Mouse (Mus musculus): ENCODE results near the gene Nectin3. TPM values are rescaled to one million over a fixed set of nuclear protein-coding genes. Genes with fewer than 3 reads are reported as not detected.
A peak's percentile ranks its signal among the peaks of the same experiment; 100 is the strongest.

Nectin3 gene
- polyA plus RNA-seq (2012; ENCODE audit: insufficient read depth, insufficient read length, low replicate concordance, missing spikeins), result not detected in 2 replicates

- H3K4me3 ChIP-seq (ENCODE audit: insufficient read depth, low read depth, low read length), result peak within 1 kb of the TSS; percentile 79
- H3K4me1 ChIP-seq (ENCODE audit: control insufficient read depth, insufficient read depth, low read length), result peaks cover 3% of the 10 kb centered on the region; the same call in 1 of the 2 replicates
- no peak for TF ChIP-seq CTCF (IDR thresholded peaks at IDR 0.05; ENCODE audit: insufficient read depth, low read depth, low read length)
- WGBS, result 8% methylated on average over 4 of the region's 4 CpGs
- H3K27ac ChIP-seq (ENCODE audit: insufficient read depth, low read depth, low read length), result peak within 1 kb of the TSS; percentile 89
These were observed at the start of gene Nectin3 for GRCm38 (mm10) chr16:46498421-46498789. TSS of gene Nectin3 (minus strand) at chr16:46498525.

- no peaks in the 10 kb centered on the region for H3K4me1 ChIP-seq (ENCODE audit: control insufficient read depth, insufficient read depth, low read length)
- WGBS, result 86% methylated on average over 3 of the region's 3 CpGs
- H3K27ac ChIP-seq (ENCODE audit: insufficient read depth, low read depth, low read length), result no peak overlapping the region
- no peak for TF ChIP-seq CTCF (IDR thresholded peaks at IDR 0.05; ENCODE audit: insufficient read depth, low read depth, low read length)
- no peak overlapping the region for H3K4me3 ChIP-seq (ENCODE audit: insufficient read depth, low read depth, low read length)
These were observed 39.8 kb upstream of the Nectin3 start for GRCm38 (mm10) chr16:46538092-46538491.

- Histone ChIP-seq H3K27ac (ENCODE audit: insufficient read depth, low read depth, low read length) (no peak overlapping the region), H3K4me3 (ENCODE audit: insufficient read depth, low read depth, low read length) (no peak overlapping the region), H3K4me1 (ENCODE audit: control insufficient read depth, insufficient read depth, low read length) (no peaks in the 10 kb centered on the region)
- WGBS, result 91% methylated on average over 5 of the region's 5 CpGs
- no peak for TF ChIP-seq CTCF (IDR thresholded peaks at IDR 0.05; ENCODE audit: insufficient read depth, low read depth, low read length)
These were observed 34.3 kb upstream of the Nectin3 start for GRCm38 (mm10) chr16:46532465-46533254.

GRCm38 (mm10) chr16:46531023-46531422 lies 32.7 kb upstream of the Nectin3 start:
- TF ChIP-seq CTCF (IDR thresholded peaks at IDR 0.05; ENCODE audit: insufficient read depth, low read depth, low read length), result no peak
- TF ChIP-seq POLR2A (IDR thresholded peaks at IDR 0.05; ENCODE audit: insufficient read depth, low read depth, low read length), result no peak
- no peak overlapping the region for H3K4me3 ChIP-seq (ENCODE audit: insufficient read depth, low read depth, low read length)
- H3K4me1 ChIP-seq (ENCODE audit: control insufficient read depth, insufficient read depth, low read length), result no peaks in the 10 kb centered on the region
- no peak overlapping the region for H3K27ac ChIP-seq (ENCODE audit: insufficient read depth, low read depth, low read length)
- WGBS, result 61% methylated on average over 3 of the region's 3 CpGs

- Histone ChIP-seq H3K4me1 (ENCODE audit: control insufficient read depth, insufficient read depth, low read length) (no peaks in the 10 kb centered on the region), H3K4me3 (ENCODE audit: insufficient read depth, low read depth, low read length) (no peak overlapping the region), H3K27ac (ENCODE audit: insufficient read depth, low read depth, low read length) (no peak overlapping the region)
- no peak for TF ChIP-seq POLR2A (IDR thresholded peaks at IDR 0.05; ENCODE audit: insufficient read depth, low read depth, low read length)
- TF ChIP-seq CTCF (IDR thresholded peaks at IDR 0.05; ENCODE audit: insufficient read depth, low read depth, low read length), result no peak
- 83% methylated on average over 5 of the region's 5 CpGs for WGBS
These were observed 22.6 kb upstream of the Nectin3 start for GRCm38 (mm10) chr16:46520885-46521417.

- TF ChIP-seq POLR2A (IDR thresholded peaks at IDR 0.05; ENCODE audit: insufficient read depth, low read depth, low read length), result no peak
- TF ChIP-seq CTCF (IDR thresholded peaks at IDR 0.05; ENCODE audit: insufficient read depth, low read depth, low read length), result no peak
- Histone ChIP-seq H3K4me3 (ENCODE audit: insufficient read depth, low read depth, low read length) (no peak overlapping the region), H3K27ac (ENCODE audit: insufficient read depth, low read depth, low read length) (no peak overlapping the region), H3K4me1 (ENCODE audit: control insufficient read depth, insufficient read depth, low read length) (no peaks in the 10 kb centered on the region)
- WGBS, result 84% methylated on average over 2 of the region's 2 CpGs
These were observed 21.3 kb upstream of the Nectin3 start for GRCm38 (mm10) chr16:46519606-46520005.

- WGBS, result 93% methylated on average over 3 of the region's 3 CpGs
- no peak for TF ChIP-seq CTCF (IDR thresholded peaks at IDR 0.05; ENCODE audit: insufficient read depth, low read depth, low read length)
- no peak for TF ChIP-seq POLR2A (IDR thresholded peaks at IDR 0.05; ENCODE audit: insufficient read depth, low read depth, low read length)
- no peaks in the 10 kb centered on the region for H3K4me1 ChIP-seq (ENCODE audit: control insufficient read depth, insufficient read depth, low read length)
- no peak overlapping the region for H3K27ac ChIP-seq (ENCODE audit: insufficient read depth, low read depth, low read length)
- no peak overlapping the region for H3K4me3 ChIP-seq (ENCODE audit: insufficient read depth, low read depth, low read length)
These were observed 9.6 kb upstream of the Nectin3 start for GRCm38 (mm10) chr16:46507944-46508333.

GRCm38 (mm10) chr16:46507260-46507943 lies 9.1 kb upstream of the Nectin3 start:
- no peaks in the 10 kb centered on the region for H3K4me1 ChIP-seq (ENCODE audit: control insufficient read depth, insufficient read depth, low read length)
- no peak for TF ChIP-seq POLR2A (IDR thresholded peaks at IDR 0.05; ENCODE audit: insufficient read depth, low read depth, low read length)
- no peak for TF ChIP-seq CTCF (IDR thresholded peaks at IDR 0.05; ENCODE audit: insufficient read depth, low read depth, low read length)
- no peak overlapping the region for H3K27ac ChIP-seq (ENCODE audit: insufficient read depth, low read depth, low read length)
- 91% methylated on average over 3 of the region's 3 CpGs for WGBS
- H3K4me3 ChIP-seq (ENCODE audit: insufficient read depth, low read depth, low read length), result no peak overlapping the region

- no peaks in the 10 kb centered on the region for H3K4me1 ChIP-seq (ENCODE audit: control insufficient read depth, insufficient read depth, low read length)
- no peak overlapping the region for H3K4me3 ChIP-seq (ENCODE audit: insufficient read depth, low read depth, low read length)
- H3K27ac ChIP-seq (ENCODE audit: insufficient read depth, low read depth, low read length), result no peak overlapping the region
- 83% methylated on average over 4 of the region's 4 CpGs for WGBS
- TF ChIP-seq POLR2A (IDR thresholded peaks at IDR 0.05; ENCODE audit: insufficient read depth, low read depth, low read length) (no peak), CTCF (IDR thresholded peaks at IDR 0.05; ENCODE audit: insufficient read depth, low read depth, low read length) (no peak)
These were observed 5.7 kb upstream of the Nectin3 start for GRCm38 (mm10) chr16:46504006-46504405.

All from olfactory bulb, adult 2 months (tissue).